Mouse (Mus musculus) megakaryocyte, embryonic 14.5 days (primary cell): ENCODE data around the gene Cyct.

Experiments
- FLI1 ChIP-seq: IDR thresholded peaks from 2 replicates; pipeline ENCODE4 v1.6.1; 2012; ENCODE audit warnings: low read length, inconsistent platforms, mixed read lengths
- GATA1 ChIP-seq: IDR thresholded peaks from 3 replicates; pipeline ENCODE4 v1.6.1; 2012; ENCODE audit warnings: mixed read lengths, low read length, inconsistent platforms, borderline replicate concordance

DNA sequence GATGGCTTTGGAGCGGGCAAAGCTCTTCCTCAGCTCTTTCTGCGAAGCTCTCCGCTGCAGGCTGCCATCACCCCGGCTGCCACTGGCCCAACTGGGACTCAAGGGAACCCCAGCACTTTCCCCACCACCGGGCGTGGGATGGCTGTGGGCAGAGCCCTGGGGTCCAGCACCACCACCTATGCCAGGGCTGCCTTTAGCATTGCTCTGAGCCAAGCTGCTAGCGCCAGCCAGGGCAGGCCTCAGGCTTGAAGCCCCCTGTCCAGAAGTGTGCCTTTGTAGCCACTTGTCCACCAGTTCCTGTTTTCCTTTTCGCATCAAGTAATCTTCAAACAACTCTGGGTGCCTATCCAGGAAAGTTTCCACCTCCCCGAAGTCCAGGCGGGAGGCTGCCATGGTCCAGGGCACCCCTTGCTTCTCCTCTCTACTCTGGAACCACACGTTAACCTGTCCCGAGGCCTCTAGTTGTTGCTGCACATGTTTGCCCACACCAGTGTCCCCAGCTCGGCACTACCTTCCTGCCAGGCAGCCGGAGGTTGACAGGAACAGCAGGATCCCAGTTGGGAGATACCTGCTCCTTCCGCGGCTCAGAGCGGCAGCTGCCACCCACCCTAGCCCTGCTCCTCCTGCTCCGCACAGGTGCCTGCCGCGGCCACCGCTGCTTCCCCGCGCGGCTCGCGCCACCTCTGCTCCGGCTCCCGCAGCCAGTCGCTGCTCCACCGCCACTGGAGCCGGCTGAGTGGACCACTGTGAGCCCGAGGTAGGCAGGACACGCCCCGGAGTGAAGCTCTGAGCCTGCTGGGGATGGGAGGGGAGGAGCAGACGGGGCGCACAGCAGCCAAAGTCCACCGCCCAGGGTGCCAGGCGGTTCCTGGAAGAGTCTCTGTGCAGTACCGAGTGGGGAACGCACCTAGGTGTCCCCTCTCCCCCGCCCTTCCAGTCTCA lies 21.8 kb downstream of the Cyct start, which contains the start of gene Pde11a:
- no peak for TF ChIP-seq GATA1
- no peak for TF ChIP-seq FLI1
